Mouse (Mus musculus): Measurements from ENCODE around the gene Gm33543. TPM values are rescaled to one million over a fixed set of nuclear protein-coding genes. Genes with fewer than 3 reads are reported as not detected.

Gene Gm33543
- polyA plus RNA-seq, 1 experiment from 2014 or later = not detected

- Histone ChIP-seq H3K36me3 (no peaks in the 10 kb centered on the region), H3K4me3 (no peak overlapping the region), H3K4me2 (no peak overlapping the region), H3K27me3 (replicated peaks) (no peaks in the 10 kb centered on the region), H3K27ac (ENCODE audit: poor library complexity, severe bottlenecking) (no peak overlapping the region), H3K4me1 (replicated peaks) (peaks cover 38% of the 10 kb centered on the region), H3K9ac (no peak overlapping the region), H3K9me3 (replicated peaks) (no peaks in the 10 kb centered on the region)
- WGBS = 80% methylated on average over 15 of the region's 15 CpGs
- no peak for ATAC-seq (ENCODE audit: insufficient number of reproducible peaks, low FRiP score)
These were observed 64.9 kb downstream of the Gm33543 start for GRCm38 (mm10) chr10:95777701-95778320.

- Histone ChIP-seq H3K36me3 (no peaks in the 10 kb centered on the region), H3K4me1 (replicated peaks) (peaks cover 38% of the 10 kb centered on the region), H3K4me2 (no peak overlapping the region), H3K4me3 (no peak overlapping the region), H3K9me3 (replicated peaks) (no peaks in the 10 kb centered on the region), H3K27me3 (replicated peaks) (no peaks in the 10 kb centered on the region), H3K27ac (ENCODE audit: poor library complexity, severe bottlenecking) (no peak overlapping the region), H3K9ac (no peak overlapping the region)
- no peak for ATAC-seq (ENCODE audit: insufficient number of reproducible peaks, low FRiP score)
- WGBS = 69% methylated on average over 1 of the region's 1 CpGs
These were observed 65.7 kb downstream of the Gm33543 start for GRCm38 (mm10) chr10:95777071-95777470.

- Histone ChIP-seq H3K27me3 (replicated peaks) (no peaks in the 10 kb centered on the region), H3K9ac (no peak overlapping the region), H3K36me3 (no peaks in the 10 kb centered on the region), H3K27ac (ENCODE audit: poor library complexity, severe bottlenecking) (peak overlapping the region; percentile 18; the same call in 1 of the 2 replicates), H3K4me1 (replicated peaks) (peaks cover 29% of the 10 kb centered on the region), H3K9me3 (replicated peaks) (no peaks in the 10 kb centered on the region), H3K4me3 (no peak overlapping the region), H3K4me2 (peak overlapping the region; percentile 17)
- ATAC-seq (ENCODE audit: insufficient number of reproducible peaks, low FRiP score) = peak; percentile 48; the same call in 1 of the 2 replicates
- 14% methylated on average over 7 of the region's 7 CpGs for WGBS
These were observed 67.9 kb downstream of the Gm33543 start for GRCm38 (mm10) chr10:95774856-95775255.

DNA sequence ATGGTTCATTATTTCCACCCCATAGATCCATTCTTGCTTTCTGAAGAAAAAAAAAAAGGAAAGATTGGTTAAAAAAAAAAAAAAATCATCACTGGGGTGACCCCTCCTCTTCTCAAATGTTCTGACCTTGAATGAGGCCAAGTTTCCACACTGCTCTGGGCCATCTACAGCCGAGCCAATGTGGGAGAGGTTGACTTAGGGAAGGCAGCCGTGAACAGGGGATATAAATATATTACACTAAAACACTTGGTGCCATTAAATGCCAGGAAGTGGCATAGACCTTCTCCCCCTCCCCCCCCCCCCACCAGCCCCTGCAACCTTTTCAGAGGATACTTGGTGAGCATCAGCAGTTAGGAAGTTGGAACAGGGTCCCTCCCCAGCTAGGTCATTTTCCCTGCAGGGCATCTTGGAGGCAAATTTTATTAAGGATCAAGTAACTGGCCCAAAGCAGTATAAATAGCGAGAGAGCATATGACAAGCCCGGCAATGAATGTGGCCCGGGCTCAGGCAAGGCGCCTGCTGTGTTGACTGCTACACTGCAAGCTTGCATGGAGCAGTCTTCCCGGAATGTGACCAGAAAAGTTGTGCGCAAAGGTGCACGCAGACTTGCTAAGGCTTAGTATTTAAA is 68.6 kb downstream of the Gm33543 start:
- no peaks in the 10 kb centered on the region for H3K36me3 ChIP-seq
- no peaks in the 10 kb centered on the region for H3K9me3 ChIP-seq (replicated peaks)
- WGBS = 52% methylated on average over 9 of the region's 9 CpGs
- no peak overlapping the region for H3K9ac ChIP-seq
- no peak overlapping the region for H3K4me3 ChIP-seq
- ATAC-seq (ENCODE audit: insufficient number of reproducible peaks, low FRiP score) = no peak
- peak overlapping the region; percentile 17 for H3K4me2 ChIP-seq
- peaks cover 29% of the 10 kb centered on the region for H3K4me1 ChIP-seq (replicated peaks)
- peak overlapping the region; percentile 51 for H3K27ac ChIP-seq (ENCODE audit: poor library complexity, severe bottlenecking)
- H3K27me3 ChIP-seq (replicated peaks) = no peaks in the 10 kb centered on the region

Other genes starting within 250 kb of the Gm33543 start
- gene Anapc15-ps, start 169.5 kb downstream of the Gm33543 start, polyA plus RNA-seq (2016; fragmentation: Nextera tagmentation; extraction: Ambion mirVana) = not detected in 2 replicates
- 22.1 and 23.8 TPM in 2 replicates for gene Eea1, start 97.7 kb upstream of the Gm33543 start, polyA plus RNA-seq (2016; fragmentation: Nextera tagmentation; extraction: Ambion mirVana)